Mouse (Mus musculus) embryonic facial prominence, embryonic 13.5 days (tissue): Measurements from ENCODE around the gene Zdhhc3. TPM values are rescaled to one million over a fixed set of nuclear protein-coding genes. Genes with fewer than 3 reads are reported as not detected.

Source experiments
- ATAC-seq: fragments of 200-750 bp; cut with Nextera tagmentation; 2 replicates; pipeline ENCODE4 v1.8.0; 2017; ENCODE audit warnings: low read depth; ENCODE audit not compliant: insufficient number of reproducible peaks, insufficient read depth, low FRiP score, low TSS enrichment
- H3K27ac ChIP-seq: fragments of 300-500 bp; sonication (generic); 2 replicates; pipeline ENCODE4 v1.5.1; 2015; ENCODE audit warnings: moderate library complexity, mild to moderate bottlenecking, inconsistent platforms
- H3K27me3 ChIP-seq: fragments of 300-500 bp; sonication (generic); 2 replicates; pipeline ENCODE4 v1.6.1; 2015; ENCODE audit warnings: mild to moderate bottlenecking, inconsistent platforms
- H3K36me3 ChIP-seq: fragments of 300-500 bp; sonication (generic); 2 replicates; pipeline ENCODE4 v1.6.1; 2015; ENCODE audit warnings: mild to moderate bottlenecking, inconsistent platforms
- H3K4me1 ChIP-seq: fragments of 300-500 bp; sonication (generic); 2 replicates; pipeline ENCODE4 v1.6.1; 2015; ENCODE audit warnings: inconsistent platforms
- H3K4me2 ChIP-seq: fragments of 300-500 bp; sonication (generic); 2 replicates; pipeline ENCODE4 v1.6.1; 2015; ENCODE audit warnings: moderate library complexity, mild to moderate bottlenecking, inconsistent platforms
- H3K4me3 ChIP-seq: fragments of 300-500 bp; sonication (generic); 2 replicates; pipeline ENCODE4 v1.5.1; 2015; ENCODE audit warnings: mild to moderate bottlenecking, inconsistent platforms
- H3K9ac ChIP-seq: fragments of 300-500 bp; sonication (generic); 2 replicates; pipeline ENCODE4 v1.6.1; 2015; ENCODE audit warnings: mild to moderate bottlenecking, inconsistent platforms
- H3K9me3 ChIP-seq: fragments of 300-500 bp; sonication (generic); 2 replicates; pipeline ENCODE4 v1.6.1; 2016; ENCODE audit warnings: inconsistent platforms
- WGBS: fragments of 180-500 bp; shearing (Covaris S2); methylation state at CpG from one replicate; pipeline ENCODE4 v1.1.7; 2015; ENCODE audit warnings: mixed read lengths; 5-methylcytosine and 5-hydroxymethylcytosine counted together
- polyA plus RNA-seq: library from polyadenylated mRNA; unstranded; fragments of >200 nt; fragmentation: Nextera tagmentation; extraction: Ambion mirVana; gene quantifications from 2 replicates; pipeline ENCODE4 v1.2.1, GENCODE M21; 2015

The Zdhhc3 gene
- polyA plus RNA-seq, result 72.1 and 74.7 TPM in 2 replicates

DNA sequence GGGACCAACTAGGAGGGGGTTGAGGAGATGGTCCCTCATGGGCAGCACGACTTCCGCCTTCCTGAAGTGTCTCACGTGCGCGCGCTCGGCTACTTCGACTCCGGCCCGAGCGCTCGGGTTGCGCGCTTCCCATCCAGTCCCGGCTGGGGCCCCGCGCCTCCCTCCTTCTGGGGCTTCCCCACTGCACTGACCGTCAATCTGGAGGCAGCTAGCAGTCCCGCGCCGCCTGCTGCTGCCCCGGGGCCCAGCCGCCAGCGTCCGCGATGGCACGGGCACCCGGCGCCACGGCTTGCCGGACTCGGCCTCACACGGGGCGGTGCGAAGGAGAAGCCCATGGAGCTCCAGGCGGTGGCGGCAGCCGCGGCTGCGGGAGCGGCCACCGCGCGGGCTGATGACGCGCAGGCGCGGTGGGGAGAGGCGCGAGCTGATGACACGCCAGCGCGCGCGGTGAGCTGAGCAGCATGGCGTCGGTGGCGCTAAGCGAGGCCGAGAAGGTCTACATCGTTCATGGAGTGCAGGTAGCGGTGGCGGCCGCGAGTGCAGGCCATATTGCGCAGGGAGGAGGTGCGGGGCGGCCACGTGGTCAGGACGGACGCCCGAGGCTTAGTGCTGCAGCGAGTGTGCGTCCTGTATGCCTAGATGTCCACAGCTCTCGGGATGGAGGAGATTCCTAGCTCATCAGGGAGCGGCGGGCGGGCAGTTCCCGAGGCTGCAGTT, at the start of gene Zdhhc3, which contains the start of gene Exosc7:
Gene Zdhhc3 (minus strand): TSS at position 401 of the 717 bp plus-strand sequence.
Gene Exosc7 (plus strand): TSS at position 411 of the 717 bp plus-strand sequence.
- Histone ChIP-seq H3K9ac (peak within 1 kb of the TSS; percentile 97), H3K4me2 (peak within 1 kb of the TSS; percentile 79), H3K36me3 (peaks cover 11% of the 10 kb centered on the region), H3K4me1 (peaks cover 15% of the 10 kb centered on the region), H3K27ac (peak within 1 kb of the TSS; percentile 93), H3K9me3 (no peaks in the 10 kb centered on the region), H3K4me3 (peak within 1 kb of the TSS; percentile 95), H3K27me3 (no peaks in the 10 kb centered on the region)
- peak; percentile 89 for ATAC-seq
- WGBS, result under 1% methylated on average over 78 of the region's 79 CpGs

DNA sequence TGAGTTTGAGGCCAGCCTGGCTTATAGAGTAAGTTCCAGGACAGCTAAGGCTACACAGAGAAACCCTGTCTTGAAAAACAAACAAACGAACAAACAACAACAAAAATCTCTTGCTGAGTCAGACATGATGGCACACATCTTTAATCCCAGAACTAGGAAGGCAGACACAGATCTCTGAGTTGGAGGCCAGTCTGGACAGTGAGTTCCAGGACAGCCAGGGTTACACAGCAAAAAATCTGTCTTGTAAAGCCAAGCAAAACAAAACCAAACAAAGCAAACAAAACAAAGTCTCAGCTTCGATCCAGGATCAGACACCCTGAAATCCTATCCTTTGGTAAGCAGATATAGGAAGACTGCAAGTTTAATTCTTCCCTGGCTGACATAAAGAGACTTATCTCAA, 48.8 kb upstream of the Zdhhc3 start:
- ATAC-seq, result no peak
- WGBS, result 46% methylated on average over 2 of the region's 2 CpGs

DNA sequence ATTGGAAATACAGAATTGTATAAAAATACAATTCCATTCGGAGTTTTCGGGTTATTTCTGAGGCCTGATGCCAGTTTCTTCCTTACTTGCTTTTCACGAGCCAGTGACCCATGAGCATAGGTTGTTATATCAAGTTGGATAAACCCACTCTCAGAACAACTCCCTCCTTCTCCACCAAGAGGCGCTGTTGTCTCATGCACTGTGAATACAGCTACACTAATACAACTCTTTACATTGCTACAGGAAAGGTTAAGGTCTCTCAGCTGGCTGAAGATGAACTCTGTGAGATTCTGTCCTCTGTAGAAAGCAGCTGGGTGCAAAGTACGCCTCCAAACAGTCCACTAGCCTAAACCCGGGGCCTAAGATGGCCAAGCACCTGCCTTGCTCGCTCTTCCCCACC, 46.3 kb upstream of the Zdhhc3 start:
- H3K9ac ChIP-seq, result no peak overlapping the region
- WGBS, result 68% methylated on average over 7 of the region's 7 CpGs
- H3K27ac ChIP-seq, result no peak overlapping the region
- peaks cover 6% of the 10 kb centered on the region; the same call in 1 of the 2 replicates for H3K4me1 ChIP-seq
- no peak overlapping the region for H3K4me2 ChIP-seq
- H3K27me3 ChIP-seq, result no peaks in the 10 kb centered on the region
- no peak overlapping the region for H3K4me3 ChIP-seq
- no peak for ATAC-seq
- H3K9me3 ChIP-seq, result no peaks in the 10 kb centered on the region
- no peaks in the 10 kb centered on the region for H3K36me3 ChIP-seq

More for the DNA sequence above, 48.8 kb upstream of the Zdhhc3 start:
- H3K9me3 ChIP-seq, result no peaks in the 10 kb centered on the region
- no peak overlapping the region for H3K27ac ChIP-seq
- no peak overlapping the region for H3K9ac ChIP-seq
- H3K27me3 ChIP-seq, result no peaks in the 10 kb centered on the region
- H3K4me1 ChIP-seq, result peaks cover 6% of the 10 kb centered on the region; the same call in 1 of the 2 replicates
- no peak overlapping the region for H3K4me3 ChIP-seq
- H3K36me3 ChIP-seq, result no peaks in the 10 kb centered on the region
- H3K4me2 ChIP-seq, result no peak overlapping the region

DNA sequence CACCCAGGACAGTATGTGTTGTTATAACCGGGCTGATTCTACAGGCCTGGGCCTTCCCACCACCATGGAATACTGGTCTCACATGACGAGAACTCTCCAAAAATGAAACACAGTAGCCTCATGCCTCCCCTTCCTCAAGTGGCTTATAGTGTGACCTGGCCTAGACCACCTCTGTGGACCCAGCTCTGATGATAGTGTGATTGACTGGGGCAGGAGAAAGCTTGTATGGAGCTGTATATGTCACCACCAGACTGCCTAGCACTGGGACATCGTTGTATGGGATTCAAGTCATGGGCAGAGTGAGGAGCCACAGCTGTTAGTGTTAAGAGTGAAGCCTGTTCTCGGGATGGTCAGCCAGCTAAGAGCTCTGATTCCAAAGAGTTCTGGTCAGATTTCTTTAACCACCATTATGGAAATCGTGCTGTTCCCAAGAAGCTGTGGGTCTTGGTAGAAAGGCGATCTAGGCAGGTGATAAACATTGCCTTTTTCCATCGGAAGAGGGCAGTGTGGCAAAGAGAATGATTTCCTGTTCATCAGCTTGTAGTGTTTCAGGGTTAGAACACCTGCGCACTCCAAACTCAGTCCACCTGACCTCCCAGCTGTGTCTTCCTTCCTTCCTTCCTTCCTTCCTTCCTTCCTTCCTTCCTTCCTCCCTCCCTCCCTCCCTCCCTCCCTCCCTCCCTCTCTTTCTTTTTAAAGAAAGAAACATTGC, 45.3 kb upstream of the Zdhhc3 start:
- no peak overlapping the region for H3K9ac ChIP-seq
- no peaks in the 10 kb centered on the region for H3K36me3 ChIP-seq
- ATAC-seq, result no peak
- H3K27me3 ChIP-seq, result no peaks in the 10 kb centered on the region
- no peaks in the 10 kb centered on the region for H3K9me3 ChIP-seq
- H3K4me2 ChIP-seq, result no peak overlapping the region
- H3K4me1 ChIP-seq, result peaks cover 6% of the 10 kb centered on the region; the same call in 1 of the 2 replicates
- H3K4me3 ChIP-seq, result no peak overlapping the region
- H3K27ac ChIP-seq, result no peak overlapping the region
- WGBS, result 59% methylated on average over 8 of the region's 8 CpGs

DNA sequence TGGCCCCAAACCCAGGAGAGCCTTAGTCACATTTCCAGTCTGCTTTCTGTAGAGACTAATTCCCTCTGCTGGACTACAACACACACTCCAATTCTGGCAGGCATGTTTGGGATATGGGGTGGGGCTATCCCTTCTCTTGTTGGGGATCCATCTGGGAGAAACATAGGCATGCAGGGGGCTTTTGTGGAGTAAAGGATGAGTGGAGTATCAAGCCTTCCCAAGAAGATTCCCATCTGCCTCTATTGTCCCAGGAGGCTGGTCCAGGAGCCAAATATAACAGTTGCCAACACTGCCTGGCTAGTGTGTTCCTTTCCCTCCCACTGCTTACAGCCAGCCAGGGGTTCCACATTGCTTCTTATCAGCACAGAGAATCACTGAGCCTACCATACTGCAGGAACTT, 44.7 kb upstream of the Zdhhc3 start:
- Histone ChIP-seq H3K4me3 (no peak overlapping the region), H3K27me3 (no peaks in the 10 kb centered on the region), H3K27ac (no peak overlapping the region), H3K36me3 (no peaks in the 10 kb centered on the region), H3K4me2 (no peak overlapping the region), H3K9ac (no peak overlapping the region), H3K9me3 (no peaks in the 10 kb centered on the region), H3K4me1 (peaks cover 6% of the 10 kb centered on the region; the same call in 1 of the 2 replicates)
- ATAC-seq, result no peak

DNA sequence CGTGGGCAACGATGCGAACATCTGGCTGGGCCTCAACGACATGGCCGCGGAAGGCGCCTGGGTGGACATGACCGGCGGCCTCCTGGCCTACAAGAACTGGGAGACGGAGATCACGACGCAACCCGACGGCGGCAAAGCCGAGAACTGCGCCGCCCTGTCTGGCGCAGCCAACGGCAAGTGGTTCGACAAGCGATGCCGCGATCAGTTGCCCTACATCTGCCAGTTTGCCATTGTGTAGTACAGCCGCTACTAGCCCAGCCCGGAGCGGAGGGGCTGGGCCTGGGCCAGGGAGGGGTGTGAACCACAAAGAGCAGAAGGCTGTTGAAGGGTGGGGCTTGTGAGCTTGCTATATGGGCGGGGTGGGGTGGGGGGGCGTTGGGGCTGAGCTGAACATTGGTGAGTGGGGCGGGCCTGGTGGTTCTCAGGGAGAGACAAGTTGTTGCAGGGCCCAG, 43.9 kb upstream of the Zdhhc3 start:
- H3K27ac ChIP-seq, result no peak overlapping the region
- H3K4me3 ChIP-seq, result peak overlapping the region; percentile 29
- H3K9me3 ChIP-seq, result no peaks in the 10 kb centered on the region
- peak overlapping the region; percentile 53 for H3K4me2 ChIP-seq
- H3K36me3 ChIP-seq, result no peaks in the 10 kb centered on the region
- no peaks in the 10 kb centered on the region for H3K27me3 ChIP-seq
- ATAC-seq, result peak; percentile 61; the same call in 1 of the 2 replicates
- peak overlapping the region; percentile 62; the same call in 1 of the 2 replicates for H3K9ac ChIP-seq
- peaks cover 6% of the 10 kb centered on the region; the same call in 1 of the 2 replicates for H3K4me1 ChIP-seq
- WGBS, result 28% methylated on average over 30 of the region's 30 CpGs

DNA sequence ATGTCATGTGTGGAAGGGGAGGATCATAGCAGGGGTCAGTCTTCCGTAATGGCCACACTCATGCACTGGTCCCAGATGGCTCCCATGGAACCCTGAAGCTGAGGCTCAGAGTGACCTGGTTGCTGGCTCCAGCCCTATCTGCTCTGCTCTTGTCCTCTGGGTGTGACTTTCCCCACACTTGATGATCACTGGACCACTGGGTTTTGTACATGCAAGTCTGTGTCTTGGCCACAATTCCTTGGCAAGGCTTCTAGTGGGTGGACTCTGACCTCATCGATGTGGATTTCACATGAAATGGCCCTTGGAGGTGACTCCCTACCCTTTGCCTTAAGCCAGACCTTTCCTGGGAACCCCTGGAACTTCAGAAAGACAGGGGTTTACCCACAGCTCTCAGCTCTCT, 40.1 kb upstream of the Zdhhc3 start:
- H3K9ac ChIP-seq, result no peak overlapping the region
- H3K4me3 ChIP-seq, result no peak overlapping the region
- no peaks in the 10 kb centered on the region for H3K36me3 ChIP-seq
- H3K4me1 ChIP-seq, result no peaks in the 10 kb centered on the region
- H3K27ac ChIP-seq, result no peak overlapping the region
- H3K27me3 ChIP-seq, result no peaks in the 10 kb centered on the region
- no peak overlapping the region for H3K4me2 ChIP-seq
- 81% methylated on average over 2 of the region's 2 CpGs for WGBS
- no peak for ATAC-seq
- no peaks in the 10 kb centered on the region for H3K9me3 ChIP-seq

DNA sequence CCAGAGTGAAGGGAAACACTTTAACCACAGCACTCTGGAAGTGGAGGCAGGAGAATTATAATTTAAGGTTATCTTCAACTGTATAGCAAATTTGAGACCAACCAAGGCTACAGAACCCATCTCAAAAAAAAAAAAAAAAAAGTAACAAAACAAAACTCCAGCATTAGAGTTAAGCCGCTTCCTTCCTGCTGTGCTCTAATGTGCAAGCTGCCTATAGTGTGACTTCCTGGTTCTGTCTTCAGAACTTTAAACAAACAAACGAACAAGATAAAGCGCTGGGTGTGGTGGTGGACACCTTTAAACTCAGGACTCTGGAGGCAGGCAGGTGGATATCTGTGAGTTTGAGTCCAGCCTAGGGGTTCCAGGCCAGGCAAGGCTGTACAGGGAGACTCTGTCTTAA, 39.0 kb upstream of the Zdhhc3 start:
- Histone ChIP-seq H3K27me3 (no peaks in the 10 kb centered on the region), H3K9me3 (no peaks in the 10 kb centered on the region), H3K4me2 (no peak overlapping the region), H3K4me1 (no peaks in the 10 kb centered on the region), H3K36me3 (no peaks in the 10 kb centered on the region), H3K27ac (no peak overlapping the region), H3K9ac (no peak overlapping the region), H3K4me3 (no peak overlapping the region)
- 82% methylated on average over 3 of the region's 3 CpGs for WGBS
- no peak for ATAC-seq

DNA sequence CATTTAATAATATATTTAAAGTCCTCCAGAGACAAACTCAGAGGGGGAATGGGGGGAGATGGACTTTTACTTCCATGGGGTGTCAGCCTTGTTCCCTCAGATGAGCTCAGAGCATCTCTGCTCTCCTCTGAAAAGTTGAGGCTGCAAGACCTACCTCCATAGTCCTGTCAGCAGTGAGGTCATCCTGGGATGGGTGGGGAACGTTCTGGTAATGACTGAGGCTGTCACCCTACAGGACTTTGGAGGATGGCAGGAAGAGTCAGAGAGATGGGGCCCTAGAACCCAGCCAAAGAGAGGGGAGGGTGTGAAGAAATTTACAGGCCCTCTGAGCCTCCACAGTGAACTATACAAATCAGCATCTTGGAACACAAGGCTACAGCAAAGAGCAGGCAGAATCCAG, 38.6 kb upstream of the Zdhhc3 start:
- ATAC-seq, result no peak

DNA sequence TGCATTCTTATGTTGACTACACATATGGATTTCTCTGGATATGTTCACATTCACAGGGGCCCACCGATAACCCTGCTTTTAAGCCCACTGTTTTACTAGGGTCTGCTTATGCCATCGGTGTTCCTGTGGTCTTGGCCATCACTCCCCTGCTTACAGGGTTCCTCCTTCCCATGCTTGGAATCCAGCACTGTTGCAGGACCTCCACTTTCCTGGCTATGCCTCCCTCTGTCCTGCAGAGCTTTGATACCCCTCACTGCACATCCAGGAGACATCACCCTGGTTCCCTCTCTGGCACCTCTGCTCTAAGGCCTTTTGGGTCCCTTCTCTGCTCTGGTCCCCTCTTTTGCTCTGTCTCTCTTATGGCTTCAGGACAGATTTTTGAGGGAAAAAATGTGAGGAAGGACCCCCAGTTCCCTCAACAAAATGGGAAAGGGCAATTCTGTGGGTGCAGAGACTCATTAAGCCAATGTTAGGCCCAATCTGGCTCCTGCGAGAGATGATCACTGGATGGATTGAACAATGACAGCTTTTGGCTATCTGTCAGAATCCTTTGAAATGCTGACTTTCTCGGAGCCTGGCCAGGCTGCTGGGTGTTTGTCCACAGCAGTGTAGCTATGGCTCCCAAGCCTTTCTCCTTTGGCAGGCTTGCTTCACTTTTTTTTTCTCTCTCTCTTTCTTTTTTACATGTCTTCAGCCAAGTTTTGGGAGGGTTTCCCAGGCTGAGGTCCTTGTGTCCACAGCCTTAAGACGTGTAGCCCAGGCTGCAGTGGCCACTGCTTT, 37.4 kb upstream of the Zdhhc3 start, which contains the start of gene Clec3b:
Gene Clec3b (plus strand): TSS at position 706 of the 780 bp plus-strand sequence.
- H3K9ac ChIP-seq, result no peak within 1 kb of the TSS
- 81% methylated on average over 5 of the region's 5 CpGs for WGBS
- H3K27ac ChIP-seq, result no peak within 1 kb of the TSS

More for the DNA sequence above, 38.6 kb upstream of the Zdhhc3 start:
- Histone ChIP-seq H3K9me3 (no peaks in the 10 kb centered on the region), H3K4me3 (no peak overlapping the region), H3K4me2 (no peak overlapping the region), H3K27me3 (no peaks in the 10 kb centered on the region), H3K4me1 (no peaks in the 10 kb centered on the region), H3K27ac (no peak overlapping the region), H3K36me3 (no peaks in the 10 kb centered on the region), H3K9ac (no peak overlapping the region)
- WGBS, result 48% methylated on average over 1 of the region's 1 CpGs

DNA sequence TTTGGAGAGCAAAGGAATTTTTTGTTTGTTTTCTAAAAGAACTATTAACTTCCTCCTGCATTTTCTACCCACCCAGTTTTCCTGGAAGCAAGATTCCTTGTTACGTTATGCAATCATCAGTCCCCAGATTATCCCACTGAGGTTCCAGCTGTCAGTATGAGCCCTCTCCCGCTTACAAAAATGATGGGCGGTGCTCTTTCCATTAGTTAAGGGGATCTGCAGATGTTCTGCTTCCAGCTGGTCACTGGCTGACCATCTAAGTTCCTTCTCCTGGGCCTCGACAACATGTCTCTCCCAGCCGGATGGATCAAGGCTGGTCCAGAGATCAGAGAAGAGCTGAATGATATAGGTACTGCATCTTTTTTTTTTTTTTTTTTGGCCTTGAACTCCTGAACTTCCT, 35.4 kb upstream of the Zdhhc3 start:
- peaks cover 13% of the 10 kb centered on the region for H3K9me3 ChIP-seq
- no peak overlapping the region for H3K27ac ChIP-seq
- ATAC-seq, result no peak
- no peak overlapping the region for H3K4me2 ChIP-seq
- H3K36me3 ChIP-seq, result peaks cover 16% of the 10 kb centered on the region
- H3K27me3 ChIP-seq, result no peaks in the 10 kb centered on the region
- H3K4me1 ChIP-seq, result no peaks in the 10 kb centered on the region
- no peak overlapping the region for H3K4me3 ChIP-seq
- WGBS, result 72% methylated on average over 5 of the region's 5 CpGs
- no peak overlapping the region for H3K9ac ChIP-seq

More for the DNA sequence above, 37.4 kb upstream of the Zdhhc3 start, which contains the start of gene Clec3b:
- Histone ChIP-seq H3K9me3 (peaks cover 4% of the 10 kb centered on the region), H3K4me1 (no peaks in the 10 kb centered on the region), H3K4me2 (no peak within 1 kb of the TSS), H3K36me3 (peaks cover 5% of the 10 kb centered on the region; the same call in 1 of the 2 replicates), H3K27me3 (no peaks in the 10 kb centered on the region), H3K4me3 (no peak within 1 kb of the TSS)
- ATAC-seq, result no peak
